Mouse (Mus musculus) kidney, postnatal 4 days (tissue): ENCODE measurements around the gene Olfr1009.
"Not testable (repeated sequence)": the region's sequence is repeated elsewhere in the genome, so short reads cannot be mapped to it uniquely, and the experiment has no call there.

Experiments used
- DNase-seq, 2 experiments: peaks; one replicate each; pipeline ENCODE4 v3.0.0; 2021; ENCODE audit warnings: mixed read lengths in 2 of 2

Gene Olfr1009

GRCm38 (mm10) chr2:85715119-85715518, at the start of gene Olfr1009:
TSS of gene Olfr1009 (plus strand) at chr2:85715419.
- no peak for DNase-seq

- DNase-seq: no peak
Measured at GRCm38 (mm10) chr2:85678667-85679066, 36.6 kb upstream of the Olfr1009 start, which contains the start of gene Olfr1006. TSS of gene Olfr1006 (minus strand) at chr2:85678767.

GRCm38 (mm10) chr2:85689131-85689530, 26.1 kb upstream of the Olfr1009 start, which contains the start of gene Olfr1008:
TSS of gene Olfr1008 (plus strand) at chr2:85689431.
- DNase-seq: no peak

GRCm38 (mm10) chr2:85710680-85711079, 4.5 kb upstream of the Olfr1009 start:
- not testable (repeated sequence) for DNase-seq

- no peak for DNase-seq
Measured at GRCm38 (mm10) chr2:85711159-85711558, 4.1 kb upstream of the Olfr1009 start.

GRCm38 (mm10) chr2:85725793-85726192, 10.6 kb downstream of the Olfr1009 start:
- DNase-seq: peak; percentile 13 to 15

- no peak for DNase-seq
Measured at GRCm38 (mm10) chr2:85753822-85754221, 38.6 kb downstream of the Olfr1009 start.

- DNase-seq: no peak
Measured at GRCm38 (mm10) chr2:85762666-85763065, 47.4 kb downstream of the Olfr1009 start, which contains the start of gene Olfr1012. TSS of gene Olfr1012 (minus strand) at chr2:85762766.

GRCm38 (mm10) chr2:85766798-85767197, 51.6 kb downstream of the Olfr1009 start, which contains the start of gene Olfr1013:
TSS of gene Olfr1013 (plus strand) at chr2:85767098.
- no peak for DNase-seq

- DNase-seq: no peak
Measured at GRCm38 (mm10) chr2:85772413-85772812, 57.2 kb downstream of the Olfr1009 start, which contains the start of gene Olfr1014. TSS of gene Olfr1014 (plus strand) at chr2:85772713.
